Mouse (Mus musculus) bone marrow macrophage, adult 2 months (primary cell): ENCODE measurements around the gene Gprc5b.

Experiments used
- CTCF ChIP-seq: IDR thresholded peaks from 2 replicates; pipeline ENCODE4 v1.5.1; 2012; ENCODE audit warnings: low read depth, mild to moderate bottlenecking, low read length, moderate library complexity
- POLR2A ChIP-seq: IDR thresholded peaks from 2 replicates; pipeline ENCODE4 v1.6.1; 2012; ENCODE audit warnings: mild to moderate bottlenecking, low read depth, low read length, borderline replicate concordance

GRCm38 (mm10) chr7:118982586-118982985, 12.4 kb downstream of the Gprc5b start:
- TF ChIP-seq CTCF, result no peak
- TF ChIP-seq POLR2A, result no peak
